Mouse (Mus musculus) liver, embryonic 14.5 days (tissue): ENCODE measurements around the gene Mrps26.

Experiments used
- CTCF ChIP-seq: IDR thresholded peaks from 2 replicates; pipeline ENCODE4 v1.5.1; 2016; ENCODE audit warnings: antibody characterized with exemption, low read depth, control low read depth
- EP300 ChIP-seq: IDR thresholded peaks from 2 replicates; pipeline ENCODE4 v1.6.1; 2016; ENCODE audit warnings: antibody characterized with exemption, low read depth

DNA sequence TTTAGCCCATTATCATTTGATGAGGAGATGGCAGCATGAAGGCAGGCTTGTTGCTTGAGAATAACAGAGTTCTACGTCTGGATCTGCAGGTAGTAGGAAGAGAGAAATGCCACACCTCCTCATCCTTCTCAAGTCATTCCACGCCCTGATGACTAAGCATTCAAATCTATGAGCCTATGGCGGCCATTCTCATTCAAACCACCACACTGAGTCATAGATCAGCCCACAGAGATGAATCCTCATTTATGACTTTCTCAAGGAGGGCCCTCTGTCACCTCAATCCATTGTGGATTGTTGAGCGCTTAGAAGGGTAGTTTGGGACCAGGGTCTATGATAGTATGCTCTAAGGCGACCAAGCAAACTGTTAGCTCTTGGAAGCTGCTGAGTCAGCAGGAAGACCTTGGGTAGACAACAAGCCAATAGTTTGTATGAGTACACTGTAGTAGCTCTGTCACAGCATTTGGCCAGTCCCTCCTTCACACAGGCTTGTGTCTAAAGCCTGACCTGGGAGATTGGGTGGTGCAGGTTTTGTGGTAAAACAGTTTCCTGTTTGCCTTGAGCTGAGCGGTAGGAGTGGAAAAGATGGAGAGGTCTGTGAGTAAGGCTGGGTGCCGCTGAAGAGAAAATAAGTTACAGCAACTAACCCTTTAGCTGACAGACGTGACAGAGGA, 24.5 kb upstream of the Mrps26 start:
- TF ChIP-seq CTCF (no peak), EP300 (no peak)
